Mouse (Mus musculus) neutrophil, adult 5-6 weeks (primary cell): Measurements from ENCODE around the gene Gm26727. TPM values are rescaled to one million over a fixed set of nuclear protein-coding genes. Genes with fewer than 3 reads are reported as not detected.
"Not testable (repeated sequence)": the region's sequence is repeated elsewhere in the genome, so short reads cannot be mapped to it uniquely, and the experiment has no call there.

ENCODE experiments used
- ATAC-seq: fragments of 151-379, 151-347 bp; 2 replicates; pipeline ENCODE4 v1.8.0; 2017; ENCODE audit warnings: mild to moderate bottlenecking, moderate TSS enrichment; ENCODE audit not compliant: insufficient number of reproducible peaks, poor library complexity, low FRiP score, severe bottlenecking; ENCODE audit errors: extremely low read depth
- total RNA-seq: library from RNA; stranded (forward); fragments of 200-1000 nt; gene quantifications from 2 replicates; pipeline ENCODE4 v1.2.3, GENCODE M21; 2017

Gene Gm26727
- total RNA-seq = not detected in 2 replicates

- ATAC-seq = no peak
Measured at GRCm38 (mm10) chr2:67433081-67433480, at the start of gene Gm26727. TSS of gene Gm26727 (minus strand) at chr2:67433181.

- no peak for ATAC-seq
Measured at GRCm38 (mm10) chr2:67481051-67481450, 48.1 kb upstream of the Gm26727 start.

- ATAC-seq = no peak
Measured at GRCm38 (mm10) chr2:67477753-67478152, 44.8 kb upstream of the Gm26727 start.

- not testable (repeated sequence) for ATAC-seq
Measured at GRCm38 (mm10) chr2:67470030-67470429, 37.0 kb upstream of the Gm26727 start.

- no peak for ATAC-seq
Measured at GRCm38 (mm10) chr2:67467036-67467435, 34.1 kb upstream of the Gm26727 start.

- ATAC-seq = no peak
Measured at GRCm38 (mm10) chr2:67460857-67461256, 27.9 kb upstream of the Gm26727 start.

- ATAC-seq = no peak
Measured at GRCm38 (mm10) chr2:67447206-67447605, 14.2 kb upstream of the Gm26727 start.

GRCm38 (mm10) chr2:67446772-67447171 lies 13.8 kb upstream of the Gm26727 start:
- no peak for ATAC-seq

GRCm38 (mm10) chr2:67445780-67446179 lies 12.8 kb upstream of the Gm26727 start, which contains the start of gene Xirp2:
TSS of gene Xirp2 (plus strand) at chr2:67446002.
- no peak for ATAC-seq

- no peak for ATAC-seq
Measured at GRCm38 (mm10) chr2:67438309-67438708, 5.3 kb upstream of the Gm26727 start.

GRCm38 (mm10) chr2:67422799-67423198 lies 10.2 kb downstream of the Gm26727 start:
- no peak for ATAC-seq

GRCm38 (mm10) chr2:67420853-67421252 lies 12.1 kb downstream of the Gm26727 start:
- no peak for ATAC-seq

GRCm38 (mm10) chr2:67413425-67413824 lies 19.6 kb downstream of the Gm26727 start, which contains the start of gene Gm21830:
TSS of gene Gm21830 (plus strand) at chr2:67413725.
- not testable (repeated sequence) for ATAC-seq

Other genes with a start within 250 kb of the Gm26727 start
- not detected in 2 replicates for gene Gm21830, start 19.5 kb downstream of the Gm26727 start, total RNA-seq
- under 0.01 TPM in 1 of 2 replicates, not detected in the other for gene Xirp2, start 12.8 kb upstream of the Gm26727 start, total RNA-seq
- gene B3galt1, start 132.7 kb upstream of the Gm26727 start, total RNA-seq = not detected in 2 replicates